Mouse (Mus musculus) heart, embryonic 10.5 days (tissue): Measurements from ENCODE around the gene Trim42. TPM values are rescaled to one million over a fixed set of nuclear protein-coding genes. Genes with fewer than 3 reads are reported as not detected.

Experiments
- DNase-seq: peaks from one replicate; pipeline ENCODE4 v3.0.0-alpha.2; 2017; ENCODE audit warnings: low spot score
- H3K27ac ChIP-seq: fragments of 300-500 bp; sonication (generic); 2 replicates; pipeline ENCODE4 v1.5.1; 2016; ENCODE audit warnings: mild to moderate bottlenecking
- H3K27me3 ChIP-seq: fragments of 300-500 bp; sonication (generic); 2 replicates; pipeline ENCODE4 v1.6.1; 2016; ENCODE audit warnings: mild to moderate bottlenecking; ENCODE audit not compliant: poor library complexity, insufficient read depth, severe bottlenecking
- H3K36me3 ChIP-seq: fragments of 300-500 bp; sonication (generic); 2 replicates; pipeline ENCODE4 v1.6.1; 2016; ENCODE audit warnings: mild to moderate bottlenecking, moderate library complexity
- H3K4me1 ChIP-seq: fragments of 300-500 bp; sonication (generic); 2 replicates; pipeline ENCODE4 v1.6.1; 2016; ENCODE audit warnings: mild to moderate bottlenecking
- H3K4me3 ChIP-seq: fragments of 300-500 bp; sonication (generic); 2 replicates; pipeline ENCODE4 v1.5.1; 2016; ENCODE audit warnings: mild to moderate bottlenecking, moderate library complexity
- H3K9me3 ChIP-seq: fragments of 300-500 bp; sonication (generic); 2 replicates; pipeline ENCODE4 v1.6.1; 2016; ENCODE audit warnings: mild to moderate bottlenecking, moderate library complexity
- whole genome bisulfite sequencing: fragments of 180-500 bp; shearing (Covaris S2); methylation state at CpG from one replicate; pipeline ENCODE4 v1.1.7; 2016; 5-methylcytosine and 5-hydroxymethylcytosine counted together
- polyA plus RNA-seq: library from polyadenylated mRNA; unstranded; fragments of >200 nt; fragmentation: Nextera tagmentation; extraction: Ambion mirVana; gene quantifications from 2 replicates; pipeline ENCODE4 v1.2.1, GENCODE M21; 2016

Trim42 gene
- not detected in 2 replicates for polyA plus RNA-seq

GRCm38 (mm10) chr9:97369591-97369990 lies at the start of gene Trim42:
TSS of gene Trim42 (minus strand) at chr9:97369958.
- H3K27ac ChIP-seq = no peak within 1 kb of the TSS
- H3K36me3 ChIP-seq = no peaks in the 10 kb centered on the region
- H3K4me1 ChIP-seq = no peaks in the 10 kb centered on the region
- WGBS = 70% methylated on average over 7 of the region's 7 CpGs
- H3K9me3 ChIP-seq = no peaks in the 10 kb centered on the region
- H3K27me3 ChIP-seq = no peaks in the 10 kb centered on the region
- DNase-seq = no peak
- H3K4me3 ChIP-seq = no peak within 1 kb of the TSS

GRCm38 (mm10) chr9:97414876-97415668 lies 45.3 kb upstream of the Trim42 start:
- Histone ChIP-seq H3K36me3 (no peaks in the 10 kb centered on the region), H3K27me3 (no peaks in the 10 kb centered on the region), H3K4me3 (no peak overlapping the region), H3K9me3 (no peaks in the 10 kb centered on the region), H3K27ac (no peak overlapping the region), H3K4me1 (no peaks in the 10 kb centered on the region)
- no peak for DNase-seq
- 79% methylated on average over 6 of the region's 6 CpGs for WGBS

- no peaks in the 10 kb centered on the region for H3K9me3 ChIP-seq
- DNase-seq = no peak
- no peaks in the 10 kb centered on the region for H3K4me1 ChIP-seq
- no peaks in the 10 kb centered on the region for H3K27me3 ChIP-seq
- no peak overlapping the region for H3K27ac ChIP-seq
- H3K4me3 ChIP-seq = no peak overlapping the region
- no peaks in the 10 kb centered on the region for H3K36me3 ChIP-seq
- WGBS = 84% methylated on average over 2 of the region's 2 CpGs
Observed at GRCm38 (mm10) chr9:97408142-97408541, 38.4 kb upstream of the Trim42 start.

- Histone ChIP-seq H3K9me3 (no peaks in the 10 kb centered on the region), H3K36me3 (no peaks in the 10 kb centered on the region), H3K4me1 (no peaks in the 10 kb centered on the region), H3K27me3 (no peaks in the 10 kb centered on the region; the same call in 1 of the 2 replicates), H3K4me3 (no peak overlapping the region), H3K27ac (no peak overlapping the region)
- 75% methylated on average over 6 of the region's 6 CpGs for WGBS
- no peak for DNase-seq
Observed at GRCm38 (mm10) chr9:97356441-97356840, 13.3 kb downstream of the Trim42 start.

GRCm38 (mm10) chr9:97344767-97345297 lies 24.9 kb downstream of the Trim42 start:
- no peaks in the 10 kb centered on the region for H3K4me1 ChIP-seq
- H3K27me3 ChIP-seq = 0 out of 2 replicates have a peak, but pooled peaks cover 4% of the 10 kb centered on the region
- H3K27ac ChIP-seq = no peak overlapping the region
- no peaks in the 10 kb centered on the region for H3K9me3 ChIP-seq
- H3K36me3 ChIP-seq = no peaks in the 10 kb centered on the region
- H3K4me3 ChIP-seq = no peak overlapping the region
- 68% methylated on average over 12 of the region's 12 CpGs for WGBS
- peak; percentile 66 for DNase-seq

- Histone ChIP-seq H3K36me3 (no peaks in the 10 kb centered on the region), H3K4me3 (no peak overlapping the region), H3K27me3 (0 out of 2 replicates have a peak, but pooled peaks cover 4% of the 10 kb centered on the region), H3K9me3 (no peaks in the 10 kb centered on the region), H3K27ac (no peak overlapping the region), H3K4me1 (no peaks in the 10 kb centered on the region)
- DNase-seq = no peak
- WGBS = 61% methylated on average over 5 of the region's 5 CpGs
Observed at GRCm38 (mm10) chr9:97341772-97342171, 28.0 kb downstream of the Trim42 start.

GRCm38 (mm10) chr9:97322846-97323245 lies 46.9 kb downstream of the Trim42 start:
- 69% methylated on average over 3 of the region's 3 CpGs for WGBS
- Histone ChIP-seq H3K27me3 (no peaks in the 10 kb centered on the region), H3K4me1 (peaks cover 2% of the 10 kb centered on the region), H3K27ac (no peak overlapping the region), H3K4me3 (no peak overlapping the region), H3K9me3 (no peaks in the 10 kb centered on the region), H3K36me3 (no peaks in the 10 kb centered on the region)
- no peak for DNase-seq

- WGBS = 44% methylated on average over 10 of the region's 10 CpGs
- H3K4me1 ChIP-seq = peaks cover 2% of the 10 kb centered on the region
- H3K36me3 ChIP-seq = no peaks in the 10 kb centered on the region
- H3K27me3 ChIP-seq = no peaks in the 10 kb centered on the region
- DNase-seq = no peak
- no peaks in the 10 kb centered on the region for H3K9me3 ChIP-seq
- H3K27ac ChIP-seq = no peak overlapping the region
- H3K4me3 ChIP-seq = no peak overlapping the region
Observed at GRCm38 (mm10) chr9:97322120-97322519, 47.6 kb downstream of the Trim42 start.

GRCm38 (mm10) chr9:97315421-97316055 lies 54.2 kb downstream of the Trim42 start:
- Histone ChIP-seq H3K27me3 (no peaks in the 10 kb centered on the region), H3K4me3 (no peak overlapping the region), H3K27ac (no peak overlapping the region), H3K4me1 (no peaks in the 10 kb centered on the region), H3K36me3 (no peaks in the 10 kb centered on the region), H3K9me3 (no peaks in the 10 kb centered on the region)
- 68% methylated on average over 10 of the region's 10 CpGs for WGBS
- DNase-seq = no peak

GRCm38 (mm10) chr9:97311614-97312013 lies 58.1 kb downstream of the Trim42 start:
- Histone ChIP-seq H3K27me3 (no peaks in the 10 kb centered on the region), H3K27ac (no peak overlapping the region), H3K4me3 (no peak overlapping the region), H3K9me3 (no peaks in the 10 kb centered on the region), H3K36me3 (no peaks in the 10 kb centered on the region), H3K4me1 (peaks cover 7% of the 10 kb centered on the region)
- WGBS = 79% methylated on average over 7 of the region's 7 CpGs
- DNase-seq = no peak

- no peak for DNase-seq
- no peaks in the 10 kb centered on the region for H3K9me3 ChIP-seq
- H3K4me1 ChIP-seq = peaks cover 7% of the 10 kb centered on the region
- no peaks in the 10 kb centered on the region for H3K27me3 ChIP-seq
- no peak overlapping the region for H3K27ac ChIP-seq
- 85% methylated on average over 7 of the region's 7 CpGs for WGBS
- H3K36me3 ChIP-seq = no peaks in the 10 kb centered on the region
- no peak overlapping the region for H3K4me3 ChIP-seq
Observed at GRCm38 (mm10) chr9:97309509-97310053, 60.2 kb downstream of the Trim42 start.

GRCm38 (mm10) chr9:97307705-97308485 lies 61.9 kb downstream of the Trim42 start:
- WGBS = 40% methylated on average over 6 of the region's 6 CpGs
- H3K27me3 ChIP-seq = no peaks in the 10 kb centered on the region
- no peaks in the 10 kb centered on the region for H3K36me3 ChIP-seq
- H3K4me1 ChIP-seq = peaks cover 7% of the 10 kb centered on the region
- H3K9me3 ChIP-seq = no peaks in the 10 kb centered on the region
- H3K4me3 ChIP-seq = no peak overlapping the region
- DNase-seq = no peak
- no peak overlapping the region for H3K27ac ChIP-seq
